Mouse (Mus musculus) ZHBTc4 (cell line): ENCODE data around the gene Cbll1.
"Not testable (repeated sequence)": the region's sequence is repeated elsewhere in the genome, so short reads cannot be mapped to it uniquely, and the experiment has no call there.

Experiments used
- DNase-seq: peaks from one replicate; pipeline ENCODE4 v3.0.0-alpha.2; 2011; ENCODE audit warnings: low read depth, low spot score

Gene Cbll1

DNA sequence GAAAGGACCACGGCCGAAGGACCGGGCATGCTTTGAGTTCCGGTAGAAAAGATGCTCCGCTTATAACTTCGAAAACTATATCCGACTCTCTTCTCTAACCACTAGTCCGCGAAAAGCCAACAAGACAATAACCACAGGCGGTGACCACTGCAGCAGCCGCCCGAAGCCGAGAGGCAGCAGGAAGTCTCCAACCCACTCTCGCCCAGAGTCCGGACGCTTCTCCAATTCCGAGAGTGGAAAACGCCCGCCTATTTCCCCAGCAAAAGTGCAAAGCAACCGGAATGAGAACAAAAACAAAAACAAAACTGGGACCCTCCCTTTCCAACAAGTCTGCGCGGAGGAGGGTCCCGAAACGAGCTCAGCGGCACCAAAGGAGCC, 491 bp downstream of the Cbll1 start:
- DNase-seq: no peak

DNA sequence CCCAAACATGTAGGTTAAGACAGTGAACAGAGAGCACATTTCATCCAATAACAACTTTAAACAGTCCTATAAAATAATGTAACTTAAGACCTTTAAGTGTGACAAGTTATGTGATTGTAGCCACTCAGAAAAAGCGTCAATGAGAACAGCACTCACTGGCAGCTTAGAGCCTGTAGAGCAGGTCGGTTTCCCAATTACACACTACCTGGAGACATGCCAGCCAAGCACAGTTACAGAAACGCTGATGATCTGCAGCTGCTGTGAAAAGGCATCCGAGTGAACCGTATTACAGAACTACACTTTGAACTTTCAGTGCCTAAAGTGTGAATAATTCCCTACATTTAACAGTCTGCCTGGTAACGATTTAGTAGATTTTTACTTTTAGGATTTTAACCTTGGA, 13.0 kb downstream of the Cbll1 start:
- DNase-seq: no peak

GRCm38 (mm10) chr12:31478182-31478581, 21.2 kb downstream of the Cbll1 start:
- not testable (repeated sequence) for DNase-seq

DNA sequence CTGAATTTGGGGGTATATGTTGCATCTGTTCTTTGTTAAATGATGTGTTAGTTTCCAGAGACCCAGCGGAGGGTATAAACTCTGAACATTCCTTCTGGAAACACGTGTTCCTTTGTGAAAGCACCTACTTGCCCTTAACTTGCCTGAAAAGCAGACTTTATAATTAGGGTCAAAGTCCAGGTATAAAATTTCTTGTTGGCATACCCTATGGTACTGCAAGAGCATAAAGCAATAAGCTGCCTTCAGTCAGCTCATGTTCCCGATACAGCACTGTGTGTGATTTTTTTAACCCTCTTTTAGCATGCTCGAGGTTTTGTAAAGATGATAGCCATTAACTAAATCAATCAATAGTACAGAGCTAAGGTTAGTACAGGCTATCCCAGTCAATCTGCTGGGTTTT, 36.8 kb downstream of the Cbll1 start:
- DNase-seq: no peak

DNA sequence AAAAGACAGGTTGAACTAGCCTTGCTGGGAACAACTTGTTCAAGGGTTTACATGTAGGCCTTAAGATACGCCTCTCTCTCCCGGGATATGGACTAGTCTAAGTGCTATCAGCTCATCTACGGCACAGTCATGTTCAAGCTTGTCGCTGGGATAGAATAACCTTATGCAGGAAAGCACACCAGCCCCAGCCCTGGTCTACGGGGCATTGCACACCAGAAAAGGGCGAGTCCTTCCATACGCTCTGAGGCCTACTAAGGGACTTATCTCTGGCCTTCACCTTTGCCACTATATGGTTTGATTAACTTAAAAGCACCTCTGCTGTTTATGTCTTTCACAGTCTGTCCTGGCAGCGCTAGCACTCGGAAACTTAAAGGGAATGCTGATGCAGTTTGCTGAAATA, 38.0 kb downstream of the Cbll1 start:
- no peak for DNase-seq

DNA sequence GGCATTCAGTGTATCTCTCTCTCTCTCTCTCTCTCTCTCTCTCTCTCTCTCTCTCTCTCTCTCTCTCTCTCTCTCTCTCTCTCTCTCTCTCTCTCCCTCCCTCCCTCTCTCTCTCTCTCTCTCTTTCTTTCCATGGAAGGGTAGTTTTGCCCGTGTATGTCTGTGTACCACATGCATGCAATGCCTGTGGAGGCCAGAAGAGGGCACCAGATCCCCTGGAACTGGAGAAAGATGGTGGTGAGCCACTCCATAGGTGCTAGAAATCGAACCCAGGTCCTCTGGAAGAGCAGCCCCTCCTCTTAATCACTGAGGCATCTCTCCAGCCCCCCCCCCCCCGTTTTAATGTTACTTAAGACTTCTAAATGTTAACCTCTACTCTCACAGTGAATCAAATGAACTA, 39.1 kb downstream of the Cbll1 start:
- DNase-seq: peak; percentile 46

GRCm38 (mm10) chr12:31458474-31458873, 40.9 kb downstream of the Cbll1 start:
- no peak for DNase-seq

- DNase-seq: no peak
Measured at GRCm38 (mm10) chr12:31456271-31456670, 43.1 kb downstream of the Cbll1 start.

DNA sequence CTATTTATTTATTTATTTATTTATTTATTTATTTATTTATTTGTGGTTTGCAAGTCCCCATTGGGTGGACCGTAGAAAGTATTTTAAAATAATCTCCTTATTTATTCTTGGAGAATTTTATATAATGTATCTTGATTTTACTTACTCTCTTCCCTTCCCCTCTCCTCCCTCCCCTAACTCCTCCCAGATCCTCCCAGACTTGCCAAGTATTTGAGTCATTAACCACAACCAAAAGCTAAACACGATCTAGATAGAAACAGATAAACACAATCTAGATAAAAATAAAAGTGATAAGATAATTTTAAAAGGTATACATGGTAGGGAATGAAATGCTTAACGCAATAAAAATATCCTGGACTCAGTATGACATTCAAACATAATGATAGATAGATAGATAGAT, 50.1 kb downstream of the Cbll1 start:
- no peak for DNase-seq

DNA sequence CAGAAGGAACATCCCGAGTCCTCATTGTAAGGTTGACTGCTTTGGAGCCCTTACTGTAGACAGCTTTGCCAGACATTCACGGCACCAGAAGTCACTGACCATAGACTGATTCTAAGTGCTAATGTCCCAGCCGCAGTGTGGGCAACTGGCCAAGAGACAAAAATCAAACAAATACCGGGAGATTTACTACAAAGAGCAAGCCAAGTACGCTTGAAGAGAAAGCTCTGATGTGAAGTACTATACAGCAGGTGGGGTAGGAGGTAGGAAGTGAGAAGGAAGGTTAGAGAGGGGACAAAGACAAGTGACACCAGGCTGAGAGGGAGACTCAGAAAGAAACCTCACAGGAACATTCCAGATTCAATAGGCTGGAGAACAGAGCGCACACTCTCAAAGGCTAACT, 54.6 kb downstream of the Cbll1 start:
- DNase-seq: no peak

DNA sequence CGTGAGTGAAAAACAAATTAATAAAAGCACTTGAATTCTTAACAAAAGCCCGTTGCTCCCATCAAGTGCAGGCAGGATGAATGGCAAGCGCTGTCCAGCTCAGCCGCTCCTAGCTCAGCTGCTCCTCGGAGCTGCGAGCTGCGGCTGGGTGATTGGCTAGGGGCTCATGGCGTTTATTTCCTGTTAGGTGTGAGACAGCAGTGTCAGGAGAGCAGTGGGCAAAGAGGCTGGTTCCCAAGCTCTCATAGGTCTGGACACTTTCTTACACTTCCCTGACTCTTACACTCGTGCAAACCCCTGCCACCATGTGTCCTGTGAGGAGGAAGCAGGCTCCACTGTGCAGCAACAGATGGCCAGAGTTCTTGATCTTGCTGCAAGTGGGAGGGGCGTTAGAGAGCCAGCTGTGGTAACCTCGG, 55.3 kb downstream of the Cbll1 start:
- DNase-seq: peak; percentile 45

DNA sequence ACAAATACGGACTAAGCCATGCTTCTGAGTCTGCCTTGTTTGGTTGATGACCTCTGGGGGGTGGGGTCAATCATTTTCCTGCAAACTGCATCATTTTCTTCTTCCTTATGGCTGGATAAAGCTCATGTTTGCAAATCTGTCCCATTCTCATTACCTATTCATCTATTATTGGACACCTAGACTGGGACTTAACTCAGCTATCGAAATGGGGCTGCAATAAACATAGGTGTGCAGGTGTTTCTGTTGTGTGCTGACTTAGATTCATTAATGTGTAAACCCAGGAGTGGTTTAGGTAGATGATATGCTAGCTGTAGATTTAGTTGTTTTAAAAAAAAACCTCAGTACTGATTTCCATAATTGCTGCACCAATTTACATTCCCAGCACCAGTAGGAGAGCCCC, 59.8 kb downstream of the Cbll1 start:
- no peak for DNase-seq

GRCm38 (mm10) chr12:31437791-31438190, 61.6 kb downstream of the Cbll1 start:
- no peak for DNase-seq
